Mouse (Mus musculus) liver, postnatal 0 days (tissue): ENCODE measurements around the gene Bbx.

ENCODE experiments used
- CTCF ChIP-seq: sonication (generic); IDR thresholded peaks from 2 replicates; pipeline ENCODE4 v1.5.1; 2016; ENCODE audit warnings: antibody characterized with exemption, low read depth
- EP300 ChIP-seq: IDR thresholded peaks from 2 replicates; pipeline ENCODE4 v1.6.1; 2016; ENCODE audit warnings: antibody characterized with exemption, low read depth, mild to moderate bottlenecking

GRCm38 (mm10) chr16:50305156-50305555 is 127.0 kb downstream of the Bbx start:
- no peak for TF ChIP-seq EP300
- TF ChIP-seq CTCF = no peak
